Mouse (Mus musculus): ENCODE data around the gene Zdhhc18.

Zdhhc18 gene

GRCm38 (mm10) chr4:133601721-133602218, 48.2 kb downstream of the Zdhhc18 start, which contains the start of gene Sfn:
TSS of gene Sfn (minus strand) at chr4:133602168.
- DNase-seq: peak; percentile 82 to 88

DNA sequence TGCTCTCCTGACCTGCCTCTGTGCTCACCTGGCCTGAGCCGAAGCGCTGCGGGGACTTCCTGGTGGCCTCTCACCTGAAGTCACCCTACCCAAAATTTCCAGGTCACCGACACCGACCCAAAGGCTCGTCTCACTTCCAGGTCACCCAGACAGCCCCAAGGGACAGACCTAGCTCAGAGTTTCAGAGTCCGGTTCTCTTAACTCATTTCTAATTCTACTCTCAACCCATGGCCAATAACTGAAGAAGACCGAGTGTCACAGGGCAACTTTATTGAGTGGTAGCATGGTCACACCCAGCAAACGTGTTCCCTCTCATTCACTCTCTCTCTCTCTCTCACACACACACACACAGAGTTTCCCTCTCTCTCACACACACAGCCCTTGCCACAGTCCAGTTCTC, 49.6 kb downstream of the Zdhhc18 start:
- DNase-seq: no peak

DNA sequence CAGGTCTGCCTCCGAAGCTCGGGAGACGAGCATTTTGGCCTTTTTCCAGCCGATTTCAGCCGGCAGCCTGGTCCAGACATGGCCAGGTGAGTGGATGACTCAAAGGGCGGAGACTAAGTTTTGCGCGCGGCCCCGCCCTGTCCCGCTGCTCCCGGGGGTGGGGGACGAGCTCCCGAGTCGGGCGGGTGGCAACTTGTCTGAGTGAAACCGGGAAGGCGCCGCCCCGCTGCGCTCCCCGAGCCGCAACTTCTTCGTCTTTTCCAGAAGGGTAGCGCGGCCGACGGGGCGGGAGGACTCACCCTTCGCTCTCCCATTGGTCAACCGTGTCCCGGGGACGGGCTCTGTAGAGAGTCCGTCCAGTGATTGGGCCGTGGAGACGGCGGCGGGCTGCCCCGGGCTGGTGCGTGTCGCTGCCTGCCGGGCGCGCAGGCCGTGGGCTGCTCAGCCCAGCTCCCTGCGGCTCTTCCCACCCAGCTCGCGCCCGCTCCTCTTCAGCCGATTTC, 50.3 kb downstream of the Zdhhc18 start:
- peak; percentile 96 to 98 for DNase-seq

GRCm38 (mm10) chr4:133599116-133599515, 50.8 kb downstream of the Zdhhc18 start:
- no peak for DNase-seq

DNA sequence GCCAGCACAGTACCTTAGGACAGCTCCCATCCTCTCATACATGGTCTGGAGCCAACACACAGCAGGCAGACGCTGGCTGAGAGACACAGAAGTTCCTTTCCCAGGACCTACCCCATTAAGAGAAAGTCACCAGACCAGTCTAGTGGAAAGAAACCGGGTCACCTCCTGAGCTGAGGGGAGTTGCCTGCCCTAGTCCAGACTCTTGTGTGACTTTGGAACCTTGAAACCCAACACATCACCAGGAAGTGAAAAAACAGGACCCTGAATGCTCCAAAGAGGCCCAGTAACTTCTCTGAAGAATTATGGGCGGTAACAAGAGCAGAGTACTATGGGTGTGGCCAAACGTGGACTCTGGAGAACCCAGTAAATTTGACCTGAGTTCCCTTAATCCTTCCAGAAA, 51.3 kb downstream of the Zdhhc18 start:
- DNase-seq: no peak

DNA sequence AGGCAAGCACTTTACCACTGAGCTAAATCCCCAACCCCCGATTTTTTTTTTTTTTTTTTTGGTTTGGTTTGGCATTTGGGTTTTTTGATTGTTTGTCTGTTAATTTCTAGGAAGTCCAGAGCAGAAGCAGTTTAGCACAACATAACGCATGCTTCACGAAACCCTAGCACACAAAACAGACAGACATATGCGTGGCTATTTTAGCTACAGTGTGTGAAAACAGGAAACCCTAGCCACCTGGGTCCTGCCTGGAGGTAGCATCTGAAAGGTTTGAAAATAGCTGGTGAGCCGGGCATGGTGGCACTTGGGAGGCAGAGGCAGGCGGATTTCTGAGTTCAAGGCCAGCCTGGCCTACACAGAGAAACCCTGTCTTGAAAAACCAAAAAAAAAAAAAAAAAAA, 53.9 kb downstream of the Zdhhc18 start:
- DNase-seq: no peak

DNA sequence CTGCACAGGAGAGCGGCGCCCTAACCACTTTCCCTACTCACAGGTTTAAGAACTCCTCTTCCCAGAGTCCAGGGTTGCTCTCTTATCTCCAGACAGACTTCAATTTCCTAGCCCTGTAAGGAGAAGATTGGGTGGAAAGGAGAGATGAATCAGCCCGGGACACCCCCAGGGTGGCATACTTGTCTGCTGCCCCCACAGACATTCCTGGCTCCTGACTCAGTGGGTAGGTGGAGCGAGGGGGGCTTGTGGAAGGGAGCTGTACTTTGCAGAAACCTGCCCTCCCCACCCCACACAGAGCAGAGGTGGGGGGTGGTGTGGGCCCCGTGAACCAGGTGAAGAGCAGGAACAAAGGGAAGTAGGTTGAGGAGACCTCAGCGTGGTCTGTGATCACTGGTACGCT, 54.4 kb downstream of the Zdhhc18 start:
- DNase-seq: no peak

DNA sequence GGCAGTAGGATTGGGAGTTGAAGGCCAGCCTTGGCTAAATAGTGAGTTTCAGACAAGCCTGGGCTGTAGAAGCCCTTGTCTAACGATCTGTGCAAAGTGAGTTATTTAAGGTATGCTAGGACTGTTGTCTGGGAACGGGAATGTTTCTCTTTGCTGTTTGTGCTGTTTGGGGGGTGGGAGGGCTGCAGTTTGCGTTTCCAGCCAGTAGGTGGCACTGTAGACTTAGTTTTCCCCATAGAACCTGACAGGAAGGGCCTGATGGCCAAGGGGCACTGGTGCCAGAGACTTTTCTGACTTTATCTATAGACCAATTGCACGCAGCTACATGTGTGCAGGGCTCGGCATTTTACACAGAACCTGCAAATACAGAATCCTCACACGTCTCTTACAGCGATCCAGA, 57.4 kb downstream of the Zdhhc18 start:
- DNase-seq: peak; percentile 73 to 77

GRCm38 (mm10) chr4:133584059-133584951, 65.6 kb downstream of the Zdhhc18 start, which contains the start of gene Gpn2:
TSS of gene Gpn2 (plus strand) at chr4:133584362.
- DNase-seq: peak; percentile 89 to 93

- DNase-seq: peak in 1 of 2 experiments; percentile 16
Measured at GRCm38 (mm10) chr4:133583690-133584058, 66.3 kb downstream of the Zdhhc18 start.

GRCm38 (mm10) chr4:133577983-133578382, 72.0 kb downstream of the Zdhhc18 start:
- DNase-seq: no peak

GRCm38 (mm10) chr4:133574843-133575202, 75.1 kb downstream of the Zdhhc18 start:
- no peak for DNase-seq

GRCm38 (mm10) chr4:133574070-133574842, 75.7 kb downstream of the Zdhhc18 start, which contains the start of gene Gpatch3:
TSS of gene Gpatch3 (plus strand) at chr4:133574745.
- DNase-seq: peak; percentile 97 to 98

DNA sequence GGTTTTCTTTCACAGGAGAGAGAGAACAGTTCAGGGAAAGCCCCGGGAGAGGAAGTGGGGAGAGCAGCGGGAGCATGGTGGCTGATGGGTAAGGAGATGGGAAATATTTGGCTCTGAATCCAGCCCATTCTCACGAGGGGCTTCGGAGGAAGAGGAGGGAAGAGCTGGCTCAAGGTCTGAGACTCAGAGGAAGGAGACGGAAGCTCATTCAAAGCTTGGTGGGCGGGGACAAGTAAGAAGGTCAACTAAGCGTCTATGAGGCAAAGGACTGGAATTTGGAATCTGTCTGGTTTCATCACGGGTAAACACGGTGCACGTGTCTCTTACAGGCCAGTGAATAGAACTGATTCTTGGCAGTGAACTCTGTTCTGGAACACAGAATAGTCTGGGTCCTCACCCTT, 79.9 kb downstream of the Zdhhc18 start:
- DNase-seq: peak; percentile 76 to 89

- DNase-seq: peak in 1 of 2 experiments; percentile 48
Measured at GRCm38 (mm10) chr4:133569291-133570065, 80.5 kb downstream of the Zdhhc18 start.

- DNase-seq: peak in 1 of 2 experiments; percentile 37
Measured at GRCm38 (mm10) chr4:133567251-133567650, 82.7 kb downstream of the Zdhhc18 start.

- peak; percentile 77 to 93 for DNase-seq
Measured at GRCm38 (mm10) chr4:133563123-133563571, 86.8 kb downstream of the Zdhhc18 start.

- no peak for DNase-seq
Measured at GRCm38 (mm10) chr4:133561622-133562021, 88.3 kb downstream of the Zdhhc18 start.

DNA sequence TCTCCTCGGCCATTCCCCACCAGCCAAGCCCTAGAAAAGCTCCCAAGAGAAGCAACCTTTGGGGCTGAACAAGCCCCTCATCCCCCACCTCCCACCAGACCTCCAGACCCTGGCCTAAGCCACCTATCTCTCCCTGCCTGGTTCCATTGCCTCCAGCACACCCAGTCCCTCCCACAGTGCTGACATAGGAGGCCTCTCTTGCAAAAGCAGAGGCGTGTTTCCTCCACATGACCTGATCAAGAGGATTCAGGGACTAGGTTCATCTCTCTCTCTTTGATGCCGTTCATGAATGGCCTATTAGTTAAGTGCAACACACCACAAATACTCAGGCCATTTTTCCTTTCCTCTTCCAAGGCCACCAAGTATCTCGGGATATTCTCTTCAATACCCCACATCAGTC, 90.1 kb downstream of the Zdhhc18 start:
- DNase-seq: no peak

GRCm38 (mm10) chr4:133557041-133557717, 92.8 kb downstream of the Zdhhc18 start:
- DNase-seq: peak; percentile 62 to 81
